Mouse (Mus musculus) C2C12 (cell line): ENCODE results near the gene Phip. TPM values are rescaled to one million over a fixed set of nuclear protein-coding genes. Genes with fewer than 3 reads are reported as not detected.

Source experiments
- H3K27me3 ChIP-seq: one replicate; pipeline ENCODE4 v1.6.1; 2011; ENCODE audit not compliant: control insufficient read depth, insufficient read depth, insufficient read length
- H3K36me3 ChIP-seq: one replicate; pipeline ENCODE4 v1.6.1; 2011; ENCODE audit not compliant: control insufficient read depth, insufficient read depth
- H3K4me3 ChIP-seq: one replicate; pipeline ENCODE4 v1.5.1; 2011; ENCODE audit warnings: mild to moderate bottlenecking, control low read depth; ENCODE audit not compliant: poor library complexity, insufficient read depth, severe bottlenecking
- H3K79me2 ChIP-seq: one replicate; pipeline ENCODE4 v1.6.1; 2011; ENCODE audit not compliant: control insufficient read depth, insufficient read depth
- H3K79me3 ChIP-seq: one replicate; pipeline ENCODE4 v1.6.1; 2011; ENCODE audit warnings: low read depth, control low read depth
- H3ac ChIP-seq: one replicate; pipeline ENCODE3; 2011; ENCODE audit warnings: low read depth; ENCODE audit not compliant: control insufficient read depth, insufficient read length
- CEBPB ChIP-seq: IDR thresholded peaks from one replicate; pipeline ENCODE4 v1.6.1; 2011; ENCODE audit warnings: low read depth, mild to moderate bottlenecking, control low read depth, moderate library complexity
- CTCF ChIP-seq: IDR thresholded peaks from one replicate; pipeline ENCODE4 v1.5.1; 2011; ENCODE audit not compliant: control insufficient read depth, insufficient read depth, insufficient read length
- FOSL1 ChIP-seq: IDR thresholded peaks from one replicate; pipeline ENCODE4 v1.8.0; 2011; ENCODE audit warnings: mild to moderate bottlenecking, low read length; ENCODE audit not compliant: poor library complexity, insufficient read depth, severe bottlenecking
- MAX ChIP-seq: IDR thresholded peaks from one replicate; pipeline ENCODE4 v1.6.1; 2011; ENCODE audit warnings: mild to moderate bottlenecking, control low read depth
- MYOD1 ChIP-seq: IDR thresholded peaks from one replicate; pipeline ENCODE4 v1.6.1; 2011; ENCODE audit warnings: low read depth; ENCODE audit not compliant: control insufficient read depth, insufficient read length
- MYOG ChIP-seq: IDR thresholded peaks from one replicate; pipeline ENCODE4 v1.6.1; 2011; ENCODE audit not compliant: control insufficient read depth, insufficient read length; ENCODE audit errors: extremely low read depth
- polyA plus RNA-seq: library from polyadenylated mRNA; unstranded; fragments of >200 nt; fragmentation: generic; extraction: Trizol; gene quantifications from one replicate; pipeline ENCODE4 v1.2.1, GENCODE M21; 2012; ENCODE audit warnings: missing spikeins

The Phip gene
- polyA plus RNA-seq, 1 experiment: 3.6 TPM

GRCm38 (mm10) chr9:82829007-82829689, 146.2 kb downstream of the Phip start, which contains the start of gene Irak1bp1:
Gene Irak1bp1, plus strand, starts transcription at chr9:82829540.
- Histone ChIP-seq H3K79me3 (peaks cover 9% of the 10 kb centered on the region), H3K27me3 (no peaks in the 10 kb centered on the region), H3ac (peak within 1 kb of the TSS; percentile 58), H3K79me2 (no peaks in the 10 kb centered on the region), H3K4me3 (peak within 1 kb of the TSS; percentile 60), H3K36me3 (no peaks in the 10 kb centered on the region)
- TF ChIP-seq MYOG (no peak), CEBPB (no peak)

GRCm38 (mm10) chr9:82826426-82826825, 148.9 kb downstream of the Phip start:
- Histone ChIP-seq H3K4me3 (no peak overlapping the region), H3K27me3 (no peaks in the 10 kb centered on the region), H3ac (no peak overlapping the region), H3K79me3 (peaks cover 9% of the 10 kb centered on the region), H3K36me3 (no peaks in the 10 kb centered on the region), H3K79me2 (no peaks in the 10 kb centered on the region)
- TF ChIP-seq MAX: no peak
- TF ChIP-seq FOSL1: no peak
- TF ChIP-seq MYOD1: no peak
- no peak for TF ChIP-seq MYOG
- no peak for TF ChIP-seq CEBPB
- no peak for TF ChIP-seq CTCF

Other genes with a start within 250 kb of the Phip start
- 9.7 TPM for gene Irak1bp1, start 146.0 kb downstream of the Phip start, polyA plus RNA-seq
- 41.6 TPM for gene Hmgn3, start 171.2 kb upstream of the Phip start, polyA plus RNA-seq